Mouse (Mus musculus) liver, postnatal 0 days (tissue): Measurements from ENCODE around the gene Slc29a1.

Experiments
- CTCF ChIP-seq: sonication (generic); IDR thresholded peaks from 2 replicates; pipeline ENCODE4 v1.5.1; 2016; ENCODE audit warnings: antibody characterized with exemption, low read depth
- EP300 ChIP-seq: IDR thresholded peaks from 2 replicates; pipeline ENCODE4 v1.6.1; 2016; ENCODE audit warnings: antibody characterized with exemption, low read depth, mild to moderate bottlenecking

GRCm38 (mm10) chr17:45595736-45596390 lies 3.5 kb downstream of the Slc29a1 start:
- TF ChIP-seq CTCF: no peak
- TF ChIP-seq EP300: no peak
